Mouse (Mus musculus): ENCODE data around the gene Ino80e.

- TF ChIP-seq POLR2A (IDR thresholded peaks at IDR 0.05; ENCODE audit: insufficient read depth, low read length) (no peak), CTCF (IDR thresholded peaks at IDR 0.05; ENCODE audit: low read depth, low read length) (no peak)
Measured at GRCm38 (mm10) chr7:126801057-126801422, 61.1 kb downstream of the Ino80e start.

All from ES-Bruce4 (cell line).